Mouse (Mus musculus): ENCODE measurements around the gene Raet1e.

GRCm38 (mm10) chr10:22159131-22159561, 777 bp downstream of the Raet1e start:
- TF ChIP-seq CTCF (IDR thresholded peaks at IDR 0.05; ENCODE audit: low read depth) (no peak), EP300 (IDR thresholded peaks at IDR 0.05; ENCODE audit: low read depth) (no peak)
